Mouse (Mus musculus) heart, postnatal 36 days (tissue): ENCODE measurements around the gene Camk2d. TPM values are rescaled to one million over a fixed set of nuclear protein-coding genes. Genes with fewer than 3 reads are reported as not detected.

Source experiments
- DNase-seq, 2 experiments: peaks; one replicate each; pipeline ENCODE4 v3.0.0; 2021 to 2022
- intact Hi-C: fragments of 180-260 bp; cut with DNase I; formaldehyde crosslinking; loops from one replicate; pipeline ENCODE4 v1.15.1; 2025
- total RNA-seq, 2 experiments: library from RNA; stranded (reverse); gene quantifications; 2 replicates each; pipeline ENCODE4 v1.2.3; 2021

Camk2d gene
- total RNA-seq, 2 experiments from 2014 or later, result 138 to 147 TPM

DNA sequence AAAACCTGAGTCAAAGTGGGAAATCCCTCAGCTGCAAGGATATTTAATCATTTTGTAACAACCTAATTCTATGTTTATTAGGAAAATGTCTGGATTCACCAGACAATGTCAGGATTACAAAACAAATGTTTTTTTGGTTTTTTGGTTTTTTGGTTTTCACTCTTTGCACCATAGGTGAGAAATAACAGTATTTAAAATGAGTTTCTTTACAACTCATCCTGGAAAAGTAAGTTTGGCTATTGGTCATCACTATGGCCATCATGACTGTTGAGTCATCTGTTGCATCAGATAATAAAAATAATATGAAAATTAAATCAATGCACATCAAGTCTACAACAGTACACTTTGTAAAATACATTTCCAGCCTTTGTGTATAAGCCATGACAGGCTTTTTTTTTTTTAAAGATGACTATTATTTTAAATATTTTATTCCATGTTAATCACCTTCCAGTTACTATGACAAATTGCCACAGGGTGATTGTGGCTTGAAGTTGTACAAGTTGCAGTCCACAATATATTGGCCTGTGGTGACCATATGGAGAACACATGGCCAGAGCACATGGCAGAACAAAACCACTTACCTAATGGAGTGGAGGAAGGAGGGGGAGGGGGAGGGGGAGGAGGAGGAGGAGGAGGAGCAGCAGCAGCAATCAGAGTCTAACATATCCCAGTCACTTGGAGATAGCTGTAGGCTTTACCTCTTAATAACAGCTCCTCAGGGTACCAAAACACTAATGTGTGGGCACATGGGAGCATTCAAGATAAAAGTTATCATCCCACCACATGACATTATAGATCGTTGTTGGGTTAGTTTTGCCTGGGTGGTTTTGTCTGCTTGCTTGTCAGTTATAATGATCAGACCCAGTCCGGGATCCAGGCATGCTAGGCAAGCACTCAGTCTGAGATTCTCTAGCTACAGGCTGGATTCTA, 197.2 kb downstream of the Camk2d start:
- no peak for DNase-seq
- intact Hi-C loops, result no loop called here

DNA sequence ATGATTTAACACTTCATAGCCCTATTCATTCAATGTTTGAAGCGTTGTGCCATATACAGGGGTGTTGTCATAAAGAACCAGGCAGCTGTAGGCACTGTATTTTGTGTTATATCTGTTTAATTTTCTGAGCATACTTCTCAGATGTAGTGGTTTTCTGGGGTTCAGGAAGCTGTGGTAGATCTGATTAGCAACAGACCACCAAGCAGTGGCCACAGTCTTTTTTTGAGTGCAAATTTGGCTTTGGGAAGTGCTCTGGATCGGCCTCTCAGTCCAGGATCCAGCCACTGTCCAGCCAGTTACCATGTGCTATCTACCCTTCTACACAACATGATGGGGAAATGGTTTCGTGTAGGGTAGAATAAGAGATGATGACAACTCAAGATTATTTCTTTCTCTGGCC, 199.8 kb downstream of the Camk2d start:
- intact Hi-C loops, result no loop called here
- DNase-seq, result no peak

DNA sequence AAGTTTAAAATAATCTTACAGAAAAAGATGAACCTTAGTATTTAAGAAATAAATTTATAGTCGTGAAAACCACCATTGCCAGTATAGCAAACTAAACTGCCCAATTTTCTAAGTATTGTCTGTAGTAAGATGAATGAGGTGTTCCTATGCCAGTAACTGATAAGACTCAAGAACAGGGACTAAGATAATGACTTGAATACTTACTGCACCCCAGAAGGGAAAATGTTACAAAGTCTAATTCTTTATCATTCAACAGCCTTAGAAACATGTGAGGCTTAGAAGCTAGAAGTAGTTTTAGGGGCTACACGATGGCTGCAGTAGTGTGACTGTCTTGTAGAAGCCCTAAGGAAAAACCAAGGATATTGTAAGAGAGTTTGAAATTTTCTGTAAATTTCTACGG, 200.9 kb downstream of the Camk2d start:
- intact Hi-C loops, result no loop called here
- no peak for DNase-seq

DNA sequence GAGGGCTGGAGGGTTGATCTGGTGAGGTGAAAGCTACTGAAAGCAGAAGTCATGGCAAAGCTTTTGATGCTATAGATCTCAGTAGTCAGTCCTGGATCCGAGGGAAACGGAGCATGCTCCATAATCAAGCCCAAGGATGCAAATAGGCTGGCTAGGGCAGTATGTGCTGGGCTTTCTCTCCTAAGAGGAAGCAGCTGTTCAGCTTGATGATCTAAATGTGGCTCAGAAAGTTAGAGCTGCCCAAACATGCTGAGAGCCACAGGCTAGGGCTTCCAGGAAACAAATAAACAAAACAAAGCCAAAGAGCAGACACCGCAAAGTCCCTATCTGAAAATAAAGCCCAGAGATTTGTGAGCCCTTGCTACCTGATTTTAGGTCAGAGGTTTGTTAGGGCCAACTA, 201.7 kb downstream of the Camk2d start:
- intact Hi-C loops, result no loop called here
- DNase-seq, result no peak

DNA sequence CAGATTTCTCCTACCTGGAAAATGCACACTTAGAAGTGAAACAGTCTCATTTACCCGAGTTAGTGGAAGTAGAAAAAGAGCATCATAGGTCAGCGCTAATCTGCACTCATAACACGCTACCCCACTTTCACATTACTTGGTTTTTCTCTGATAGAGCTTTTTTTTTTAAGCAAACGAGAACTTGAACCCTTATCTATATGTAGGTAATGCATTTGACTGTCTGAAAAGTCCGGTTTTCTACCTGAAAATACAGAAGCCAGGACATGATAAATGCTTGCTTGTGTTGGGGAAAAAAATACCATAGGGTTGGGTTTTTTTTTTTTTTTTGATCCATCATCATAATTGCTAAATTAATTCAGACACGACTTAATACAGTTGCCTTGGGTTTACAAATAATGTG, 206.9 kb downstream of the Camk2d start:
- intact Hi-C loops, result no loop called here
- DNase-seq, result no peak

DNA sequence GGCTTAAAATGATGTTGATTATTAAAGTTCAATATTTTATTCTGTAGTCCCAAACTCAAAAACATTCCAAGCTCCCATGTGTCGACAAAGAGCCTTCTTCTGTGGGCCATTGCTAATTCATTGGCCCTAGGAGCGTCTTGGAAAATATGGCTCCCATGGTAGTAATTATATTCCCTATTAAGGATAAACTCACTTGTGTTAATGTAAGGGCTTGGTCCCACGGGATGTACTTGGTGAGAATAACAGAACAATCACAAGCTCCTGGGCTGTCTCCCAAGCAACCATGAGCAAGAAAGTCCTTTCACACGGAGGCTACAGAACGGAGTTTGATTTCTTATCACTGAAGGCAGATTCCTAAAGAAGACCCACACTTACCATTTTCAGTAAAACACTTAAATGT, 208.9 kb downstream of the Camk2d start:
- no peak for DNase-seq
- intact Hi-C loops, result no loop called here

DNA sequence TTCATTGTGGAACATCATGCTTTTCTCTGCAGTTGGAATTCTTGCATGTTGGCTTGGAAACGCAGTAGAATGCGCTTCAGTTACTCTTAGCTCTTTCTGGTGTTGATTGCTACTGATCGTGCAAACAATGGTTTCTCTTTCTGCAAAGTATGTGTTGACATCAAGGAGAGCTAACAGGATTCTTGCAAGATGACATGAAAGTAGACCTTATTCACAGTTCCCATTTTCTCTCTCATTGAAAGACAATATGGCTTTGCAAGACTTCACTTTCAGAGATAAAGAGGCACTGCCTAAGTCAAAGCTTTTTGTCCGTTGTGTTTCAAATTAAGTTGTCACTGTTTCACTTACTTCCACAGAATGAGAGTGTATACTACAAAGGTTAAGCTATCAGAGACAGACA, 210.0 kb downstream of the Camk2d start:
- no peak for DNase-seq
- intact Hi-C loops, result no loop called here

DNA sequence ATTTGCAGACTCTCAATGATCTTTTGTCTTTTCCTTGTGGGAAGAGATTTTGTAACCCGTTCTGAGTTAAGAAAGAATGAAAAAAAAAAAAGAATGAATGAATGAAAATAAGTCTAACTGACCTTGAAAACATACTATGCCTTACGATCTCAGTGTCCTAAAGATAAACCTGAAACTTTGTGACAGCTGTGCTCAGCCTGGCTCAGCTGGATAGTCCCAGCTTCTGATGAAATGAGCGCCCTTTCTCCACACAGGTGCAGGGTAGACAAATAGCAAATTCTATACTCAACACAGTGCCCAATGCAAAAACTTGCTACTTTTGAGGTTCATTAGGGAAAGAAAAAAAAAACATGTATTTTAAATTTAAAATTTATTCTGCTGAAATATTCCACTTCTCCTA, 213.8 kb downstream of the Camk2d start:
- DNase-seq, result no peak
- intact Hi-C loops, result no loop called here

DNA sequence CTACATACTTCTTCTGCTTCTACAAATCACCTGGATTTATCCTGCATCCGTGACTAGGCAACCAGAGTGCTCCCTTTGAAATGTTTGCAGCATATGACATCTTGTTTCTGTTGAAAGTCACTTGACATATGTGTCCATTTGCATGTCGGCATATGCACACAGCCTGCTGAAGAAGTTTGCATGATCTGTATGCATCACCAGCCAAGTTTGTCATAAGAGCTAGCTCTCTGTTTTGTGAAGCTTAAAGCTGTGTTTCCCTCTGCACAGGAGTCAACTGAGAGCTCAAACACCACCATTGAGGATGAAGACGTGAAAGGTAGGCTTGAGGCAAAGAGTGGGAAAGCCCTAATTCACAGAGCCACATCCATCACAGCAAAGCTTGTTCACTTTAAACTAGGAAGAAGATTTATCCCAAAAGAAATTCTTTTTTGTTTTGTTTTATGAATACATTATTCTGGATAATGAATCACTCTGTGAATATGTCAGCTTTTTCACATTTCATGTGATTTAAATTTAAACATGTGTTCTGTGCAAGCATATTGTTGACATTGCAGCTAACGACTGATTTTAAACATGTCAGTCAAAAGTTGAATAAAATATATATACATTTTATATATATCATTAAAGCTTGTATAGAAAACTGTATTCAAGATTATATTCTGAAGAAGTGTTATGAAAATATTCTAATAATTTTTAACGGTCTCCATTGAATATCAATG, 214.4 kb downstream of the Camk2d start:
- no peak for DNase-seq
- intact Hi-C loops, result no loop called here

DNA sequence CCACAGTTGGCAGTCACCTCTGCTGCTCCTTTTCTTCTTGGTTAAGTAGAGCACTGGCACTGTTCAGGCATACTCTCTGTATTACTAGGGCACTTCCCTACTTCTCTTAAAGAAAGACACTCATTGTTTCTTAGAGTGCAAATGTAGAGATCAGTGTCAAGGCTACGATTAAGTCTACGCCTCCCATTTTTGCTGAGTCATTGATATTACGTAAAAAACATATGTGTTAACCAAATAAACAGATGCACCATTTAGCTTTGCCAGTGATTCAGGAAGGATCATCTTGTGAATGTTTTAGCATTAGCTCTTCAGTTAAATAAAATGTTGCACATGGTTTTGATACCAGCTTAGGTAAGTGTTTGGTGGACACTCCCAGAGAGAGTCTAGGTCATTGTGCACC, 215.5 kb downstream of the Camk2d start:
- no peak for DNase-seq
- intact Hi-C loops, result no loop called here

DNA sequence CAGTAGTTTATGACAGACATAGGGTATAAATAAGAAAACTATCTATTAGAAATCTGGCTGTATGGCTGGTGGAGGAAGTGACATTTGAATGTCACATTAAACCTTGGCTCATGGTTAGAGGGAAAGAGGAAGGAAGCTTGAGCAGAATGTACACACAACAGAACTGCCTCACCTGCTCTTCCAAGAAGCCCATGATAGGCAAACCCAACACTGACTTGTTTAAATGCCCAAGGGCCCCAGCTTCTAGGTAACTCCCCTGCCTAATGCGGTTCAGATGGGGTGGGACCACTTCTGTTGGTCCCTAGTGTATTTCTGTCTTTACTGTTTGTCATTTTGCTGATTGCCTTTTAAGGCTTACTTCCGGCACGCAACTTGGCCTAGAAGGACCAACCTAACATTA, 226.3 kb downstream of the Camk2d start:
- no peak for DNase-seq
- intact Hi-C loops, result no loop called here

DNA sequence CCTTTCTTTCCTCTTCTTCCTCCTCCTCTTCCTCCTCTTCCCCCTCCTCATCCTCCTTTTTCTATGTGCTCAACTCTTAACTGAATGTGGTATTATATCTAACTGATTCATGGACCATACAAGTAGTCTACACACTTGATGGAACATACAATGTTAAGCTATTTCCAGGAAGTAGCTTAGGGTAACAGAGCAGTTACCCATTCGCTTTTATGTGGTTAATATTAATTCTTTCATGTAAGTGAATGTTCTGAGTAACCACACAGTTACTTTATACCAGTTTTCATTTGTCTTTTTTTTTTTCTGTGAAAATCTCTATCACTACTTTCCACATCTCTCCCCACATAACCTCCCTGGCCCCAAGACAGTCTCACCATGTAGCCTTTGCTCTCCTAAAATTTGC, 228.8 kb downstream of the Camk2d start:
- no peak for DNase-seq

DNA sequence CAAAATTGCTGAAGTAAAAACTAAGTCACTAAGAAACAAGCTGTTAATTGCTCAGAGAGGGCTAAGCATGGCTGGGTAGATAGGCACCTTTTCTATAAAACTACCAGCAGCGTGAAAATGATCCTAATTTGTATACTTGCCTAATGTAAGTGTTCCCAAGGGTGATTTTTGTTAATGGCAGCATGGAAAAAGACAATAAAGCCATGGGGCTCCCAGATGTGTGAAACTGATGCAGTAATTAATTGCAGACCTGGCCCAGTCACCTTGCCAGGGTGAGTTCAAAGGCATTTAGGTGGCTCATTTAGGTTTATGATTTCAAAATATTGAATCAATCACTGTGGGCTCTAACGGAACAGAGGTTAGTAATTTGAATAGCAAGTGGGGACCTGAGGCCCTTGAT, 230.1 kb downstream of the Camk2d start:
- intact Hi-C loops, result no loop called here
- no peak for DNase-seq

More for the DNA sequence above, 228.8 kb downstream of the Camk2d start:
- intact Hi-C loops, result no loop called here

DNA sequence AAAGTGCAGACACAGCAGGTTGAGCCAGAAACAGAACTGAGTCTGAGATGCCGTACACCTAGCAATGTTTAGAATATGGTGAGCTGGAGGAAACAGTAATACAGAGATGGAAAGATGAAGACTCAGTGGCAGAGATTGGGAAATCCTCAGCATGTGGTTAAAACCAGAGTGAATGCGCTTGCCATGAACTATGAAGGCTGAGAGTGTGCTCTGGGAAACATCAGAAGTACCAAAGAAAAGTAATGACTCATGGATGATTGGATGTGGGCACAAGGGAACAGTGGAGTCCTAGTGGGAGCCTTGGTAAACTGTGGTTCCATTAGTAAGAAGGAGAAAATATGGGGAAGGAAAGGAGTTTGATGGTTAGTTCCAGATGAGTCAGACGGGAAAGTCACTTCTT, 231.8 kb downstream of the Camk2d start:
- DNase-seq, result no peak
- intact Hi-C loops, result no loop called here

DNA sequence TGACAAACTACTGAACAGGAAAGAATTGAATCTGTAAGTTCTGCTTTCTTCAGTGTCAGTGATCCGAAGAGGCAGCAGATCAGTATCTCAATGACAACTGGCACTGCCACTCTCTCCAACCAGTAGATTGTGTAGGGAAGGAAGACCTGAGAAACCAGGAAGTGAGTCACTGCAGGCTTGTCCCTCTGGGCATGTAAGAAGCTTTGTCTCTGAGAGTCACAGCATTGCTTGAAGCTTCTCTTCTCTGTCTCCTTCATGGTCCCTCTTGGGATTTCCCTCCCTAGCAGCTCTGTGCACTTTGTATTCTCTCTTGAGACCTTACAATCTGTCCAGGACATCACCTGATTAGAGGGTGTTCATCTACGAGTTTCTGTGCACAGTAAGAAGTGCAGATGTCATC, 233.7 kb downstream of the Camk2d start:
- intact Hi-C loops, result loop anchor here (5.0 kb wide), 1 partner anchor 233 kb away; the partner anchor contains the start of gene Camk2d
- DNase-seq, result no peak

DNA sequence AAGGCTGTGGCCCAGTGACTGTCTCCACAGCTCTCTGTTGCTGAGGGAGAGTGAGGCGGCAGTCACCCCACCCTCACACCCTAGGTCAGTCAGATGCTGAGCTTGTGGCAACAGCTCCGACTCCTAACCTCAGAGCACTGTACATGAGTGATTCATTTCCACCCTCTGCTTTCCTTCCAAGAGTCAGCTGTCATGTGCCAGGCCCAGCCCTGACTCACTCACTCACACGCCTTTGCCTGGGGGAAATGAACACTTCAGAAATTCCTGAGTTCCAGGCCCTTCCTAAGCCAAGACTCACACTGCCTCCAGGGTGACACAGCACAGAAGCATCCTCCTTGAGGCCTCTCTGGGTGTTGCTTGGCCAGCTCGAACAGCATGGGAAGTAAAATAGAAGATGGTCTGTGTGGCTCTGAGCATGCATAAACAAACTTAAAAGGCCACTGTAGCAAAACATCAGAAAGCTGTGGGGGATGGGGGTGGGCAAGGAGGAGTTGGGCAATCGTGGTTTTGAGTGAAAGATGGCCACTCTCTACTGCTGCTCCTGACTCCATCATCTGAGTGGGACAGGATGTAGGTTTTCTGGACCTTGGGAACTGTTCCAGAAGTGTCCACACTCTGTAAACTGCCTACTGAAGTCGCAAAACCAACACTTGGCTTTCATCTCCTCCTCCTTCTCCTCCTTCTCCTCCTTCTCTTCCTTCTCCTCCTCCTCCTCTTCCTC, 235.5 kb downstream of the Camk2d start:
- DNase-seq, result peak; percentile 46 to 51
- intact Hi-C loops, result loop anchor here (5.0 kb wide), 1 partner anchor 234 kb away; the partner anchor contains the start of gene Camk2d

DNA sequence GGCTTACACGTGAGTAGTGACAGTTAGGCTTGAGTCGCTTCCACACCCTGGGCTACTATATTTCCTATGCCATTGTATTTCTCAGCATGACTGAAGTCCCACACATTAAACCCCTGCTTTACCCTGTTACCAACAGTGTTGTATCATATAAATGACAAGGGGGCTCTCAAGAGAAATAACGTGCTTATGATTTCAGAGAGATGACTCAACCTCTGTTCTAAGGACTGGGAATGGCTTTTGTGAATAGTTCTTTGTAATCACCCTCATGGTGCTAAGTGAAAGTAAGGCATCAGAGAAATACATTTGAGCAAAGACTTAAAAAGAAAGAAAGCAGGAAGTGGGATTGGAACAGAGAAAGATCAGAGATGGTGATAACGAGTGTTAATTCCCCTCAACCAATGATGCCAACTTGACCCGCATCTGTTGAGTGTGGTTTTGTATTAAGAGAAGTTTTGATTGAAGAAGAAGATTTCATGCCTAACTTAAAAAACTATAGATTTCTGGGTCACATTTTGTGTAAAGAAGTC, 238.6 kb downstream of the Camk2d start:
- DNase-seq, result no peak
- intact Hi-C loops, result loop anchor here (5.0 kb wide), 1 partner anchor 237 kb away; the partner anchor contains the start of gene Camk2d

DNA sequence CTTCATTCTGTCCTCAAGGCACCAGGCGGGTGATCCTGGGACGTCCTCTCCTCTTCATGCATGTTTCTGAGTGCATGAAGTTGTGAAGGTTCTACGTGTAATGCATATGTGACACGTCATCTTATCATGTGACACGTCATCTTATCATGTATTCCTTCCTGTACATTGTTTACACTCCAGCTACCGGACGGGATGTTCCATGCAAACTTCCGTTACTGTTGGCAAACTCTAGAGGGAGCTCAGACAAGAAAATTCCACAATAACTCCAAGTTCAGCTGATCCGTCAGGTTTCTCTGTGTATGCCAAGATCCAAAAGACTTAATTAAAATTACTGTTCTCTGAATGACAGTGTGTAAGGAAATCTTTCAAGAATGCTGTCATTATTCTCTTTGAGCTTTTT, 246.7 kb downstream of the Camk2d start:
- intact Hi-C loops, result no loop called here
- no peak for DNase-seq

DNA sequence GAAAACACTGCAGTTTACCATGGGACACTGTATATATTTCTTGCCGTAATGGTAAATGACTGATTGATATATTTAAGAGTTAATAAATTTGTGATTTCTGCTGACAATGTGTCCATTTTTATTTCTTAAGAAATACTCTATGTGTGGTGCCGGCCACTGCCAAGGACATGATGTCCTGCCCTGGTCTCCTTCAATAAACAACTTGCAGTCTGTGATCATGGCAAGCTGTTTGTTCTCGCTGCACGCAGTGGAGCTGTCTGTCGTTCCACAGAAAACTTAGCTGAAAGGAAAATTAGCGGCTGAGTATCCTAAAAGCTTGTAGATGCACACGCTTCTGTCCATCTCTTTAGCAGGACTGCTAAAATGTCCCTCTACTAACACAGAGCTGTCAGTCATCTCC, 248.7 kb downstream of the Camk2d start:
- DNase-seq, result no peak
- intact Hi-C loops, result no loop called here

DNA sequence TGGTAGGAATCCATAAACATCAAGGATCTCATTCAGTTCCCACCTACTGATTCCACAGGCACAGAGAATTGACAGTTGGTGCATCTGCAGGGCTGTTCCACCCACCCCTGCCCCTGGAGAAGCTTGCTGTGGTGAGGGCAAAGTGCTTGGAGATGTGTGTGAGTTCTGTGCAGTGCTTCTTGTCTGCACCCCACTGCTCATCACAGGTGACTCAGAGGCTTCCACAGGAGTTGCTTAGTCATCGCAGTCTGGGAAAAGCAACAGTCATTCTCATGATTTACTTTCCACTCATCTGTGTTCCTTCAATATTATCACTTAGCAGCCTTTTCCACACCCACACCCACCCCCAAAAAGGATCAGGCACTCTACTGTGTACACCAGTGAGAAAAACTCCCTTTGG, 252.0 kb downstream of the Camk2d start:
- no peak for DNase-seq
- intact Hi-C loops, result no loop called here

DNA sequence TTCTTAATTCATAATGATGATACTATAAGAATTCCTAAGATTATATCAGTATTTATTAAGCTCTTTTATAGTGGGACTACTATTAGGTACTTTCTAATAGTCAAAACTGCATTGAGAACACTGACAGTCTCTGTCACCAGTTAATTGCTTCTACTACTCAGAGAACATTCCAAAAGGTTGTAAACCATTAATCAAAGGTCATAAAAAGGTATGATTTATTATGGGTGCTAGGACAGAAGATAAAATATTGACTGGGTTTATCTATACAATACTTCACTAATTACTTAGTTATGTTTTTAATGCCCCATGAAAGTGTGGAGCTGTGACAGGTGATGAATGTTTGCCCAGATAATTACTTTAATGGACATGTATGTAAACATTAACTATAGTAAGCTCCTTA, 264.3 kb downstream of the Camk2d start:
- DNase-seq, result no peak
- intact Hi-C loops, result no loop called here
